Mouse (Mus musculus): ENCODE measurements around the gene Kifap3.

GRCm38 (mm10) chr1:163898291-163898764 lies 118.9 kb downstream of the Kifap3 start:
- TF ChIP-seq POLR2A (IDR thresholded peaks at IDR 0.05; ENCODE audit: borderline replicate concordance, extremely low read depth, insufficient read depth, insufficient read length, poor library complexity, severe bottlenecking) (no peak), CTCF (IDR thresholded peaks at IDR 0.05; ENCODE audit: borderline replicate concordance, extremely low read depth, insufficient read depth, insufficient read length) (no peak)

All from brain, embryonic 14.5 days (tissue).